Mouse (Mus musculus): Measurements from ENCODE around the gene Ak1. TPM values are rescaled to one million over a fixed set of nuclear protein-coding genes. Genes with fewer than 3 reads are reported as not detected.

Ak1 gene
- polyA plus RNA-seq, 1 experiment from 2014 or later: 18.6 TPM

DNA sequence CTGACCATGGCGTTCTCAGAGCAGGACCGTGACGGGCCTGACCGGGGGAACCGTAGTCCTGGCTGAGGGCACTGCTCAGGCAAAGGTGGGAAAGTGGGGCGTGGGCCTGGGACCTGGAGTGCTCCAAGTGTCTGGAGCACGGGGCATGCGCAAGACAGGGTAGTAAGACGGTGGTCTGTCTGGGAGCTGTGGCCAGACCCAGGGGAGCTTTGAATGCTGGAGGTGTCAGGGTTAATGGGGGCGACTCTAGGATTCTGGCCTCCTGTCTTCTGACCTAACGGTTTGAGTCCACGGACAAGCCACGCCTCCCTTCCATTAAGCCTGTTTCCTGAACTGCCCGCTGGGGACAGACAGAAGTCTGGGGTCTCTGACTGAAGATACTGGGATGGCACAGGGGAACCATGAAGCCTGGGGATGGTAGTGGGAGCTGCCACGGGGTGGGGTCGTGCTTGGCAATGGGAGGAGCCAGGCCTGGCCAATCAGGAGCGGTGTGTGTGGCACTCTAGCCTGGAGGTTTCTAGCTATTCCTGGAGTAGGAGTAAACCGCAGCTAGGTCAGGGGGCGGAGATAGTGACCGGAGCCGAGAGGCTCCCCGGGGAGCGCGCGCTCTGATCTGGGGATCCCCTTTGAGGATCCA is 13.3 kb upstream of the Ak1 start:
- Histone ChIP-seq H3K4me2 (ENCODE audit: low read depth, low read length) (peak overlapping the region; percentile 82), H3K36me3 (ENCODE audit: control insufficient read depth, insufficient read depth, low read length) (no peaks in the 10 kb centered on the region), H3K27ac (ENCODE audit: low read length) (peak overlapping the region; percentile 34), H3K9ac (ENCODE audit: low read depth, low read length) (peak overlapping the region; percentile 83), H3K4me1 (ENCODE audit: control insufficient read depth, insufficient read depth, low read length) (peaks cover 32% of the 10 kb centered on the region), H3K4me3 (ENCODE audit: low read length) (peak overlapping the region; percentile 80), H3K27me3 (replicated peaks; ENCODE audit: control insufficient read depth, insufficient read depth, low read length) (no peaks in the 10 kb centered on the region), H3K9me3 (ENCODE audit: control insufficient read depth, low read length) (peaks cover 3% of the 10 kb centered on the region; the same call in 1 of the 2 replicates)
- 5% methylated on average over 25 of the region's 25 CpGs for WGBS
- peak; percentile 43 for ATAC-seq

DNA sequence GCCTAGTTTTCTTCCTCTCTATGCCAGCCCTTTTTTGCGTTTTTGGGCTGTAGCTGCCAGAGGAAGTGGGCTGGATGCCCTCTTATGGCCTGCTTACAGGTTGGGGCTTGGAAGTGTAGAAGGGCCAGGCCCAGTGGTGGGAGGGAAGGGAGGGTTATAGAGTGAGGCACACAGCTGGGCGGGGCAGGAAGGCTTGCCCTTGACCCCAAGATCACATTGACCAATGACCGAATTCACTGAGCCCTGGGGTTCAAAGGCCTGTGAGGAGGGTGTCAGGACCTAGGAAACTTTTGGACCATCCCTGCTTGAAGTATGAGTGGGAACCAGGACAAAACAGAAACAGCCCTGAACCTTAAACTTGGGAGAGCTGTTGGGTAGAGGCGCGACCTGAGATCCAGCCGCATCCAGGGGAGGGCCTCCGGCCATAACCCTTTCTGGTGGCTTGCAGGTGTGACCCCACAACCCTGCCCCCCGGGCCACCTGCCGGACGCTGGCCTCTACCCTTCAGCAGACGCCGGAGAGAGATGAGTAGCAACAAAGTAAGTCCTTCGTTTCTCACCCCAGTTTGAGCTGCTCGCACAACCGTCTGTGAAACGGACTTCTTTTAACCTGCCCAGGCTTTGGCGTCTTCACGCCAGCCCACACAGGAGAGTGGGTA is 12.7 kb upstream of the Ak1 start:
- H3K9ac ChIP-seq (ENCODE audit: low read depth, low read length): peak overlapping the region; percentile 83; the same call in 1 of the 2 replicates
- ATAC-seq: peak; percentile 15; the same call in 1 of the 2 replicates
- peak overlapping the region; percentile 80 for H3K4me3 ChIP-seq (ENCODE audit: low read length)
- H3K4me2 ChIP-seq (ENCODE audit: low read depth, low read length): peak overlapping the region; percentile 82
- H3K4me1 ChIP-seq (ENCODE audit: control insufficient read depth, insufficient read depth, low read length): peaks cover 32% of the 10 kb centered on the region
- H3K9me3 ChIP-seq (ENCODE audit: control insufficient read depth, low read length): peaks cover 3% of the 10 kb centered on the region; the same call in 1 of the 2 replicates
- 47% methylated on average over 18 of the region's 18 CpGs for WGBS
- H3K36me3 ChIP-seq (ENCODE audit: control insufficient read depth, insufficient read depth, low read length): no peaks in the 10 kb centered on the region
- H3K27ac ChIP-seq (ENCODE audit: low read length): peak overlapping the region; percentile 34
- H3K27me3 ChIP-seq (replicated peaks; ENCODE audit: control insufficient read depth, insufficient read depth, low read length): no peaks in the 10 kb centered on the region

DNA sequence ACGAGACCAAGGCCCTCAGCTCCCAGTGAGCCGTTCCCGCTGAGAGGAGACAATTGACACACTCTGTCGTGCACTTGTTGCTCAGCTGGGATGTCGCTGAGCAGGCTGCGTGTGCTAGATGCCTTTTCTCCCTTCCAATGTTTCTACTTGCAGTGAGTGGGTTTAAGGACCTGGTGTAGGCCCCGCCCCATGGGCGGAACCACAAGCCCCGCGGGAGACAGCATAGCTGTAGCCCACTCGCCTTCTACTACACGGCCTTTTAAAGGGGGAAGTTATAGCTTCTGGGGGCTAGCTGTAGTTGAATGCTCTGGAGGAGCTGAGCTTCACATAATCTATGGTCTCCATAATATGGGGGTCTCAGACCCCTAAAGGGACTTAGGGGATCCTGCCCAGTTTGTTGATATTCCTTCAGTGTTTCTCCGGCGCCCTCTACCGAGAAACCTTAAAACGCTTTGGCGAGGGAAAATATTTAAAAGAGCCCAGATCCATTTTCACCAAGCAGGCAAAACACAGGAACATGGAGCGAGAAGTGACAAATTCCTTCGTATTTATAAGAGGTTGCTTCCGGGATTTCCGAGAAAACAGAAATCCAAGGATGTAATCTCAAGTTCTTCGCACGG is 10.8 kb upstream of the Ak1 start:
- Histone ChIP-seq H3K36me3 (ENCODE audit: control insufficient read depth, insufficient read depth, low read length) (no peaks in the 10 kb centered on the region), H3K9me3 (ENCODE audit: control insufficient read depth, low read length) (peaks cover 3% of the 10 kb centered on the region; the same call in 1 of the 2 replicates), H3K4me1 (ENCODE audit: control insufficient read depth, insufficient read depth, low read length) (peaks cover 32% of the 10 kb centered on the region), H3K27me3 (replicated peaks; ENCODE audit: control insufficient read depth, insufficient read depth, low read length) (no peaks in the 10 kb centered on the region), H3K4me3 (ENCODE audit: low read length) (peak overlapping the region; percentile 48), H3K9ac (ENCODE audit: low read depth, low read length) (peak overlapping the region; percentile 53; the same call in 1 of the 2 replicates), H3K4me2 (ENCODE audit: low read depth, low read length) (peak overlapping the region; percentile 59), H3K27ac (ENCODE audit: low read length) (no peak overlapping the region)
- no peak for ATAC-seq
- WGBS: 12% methylated on average over 23 of the region's 23 CpGs

DNA sequence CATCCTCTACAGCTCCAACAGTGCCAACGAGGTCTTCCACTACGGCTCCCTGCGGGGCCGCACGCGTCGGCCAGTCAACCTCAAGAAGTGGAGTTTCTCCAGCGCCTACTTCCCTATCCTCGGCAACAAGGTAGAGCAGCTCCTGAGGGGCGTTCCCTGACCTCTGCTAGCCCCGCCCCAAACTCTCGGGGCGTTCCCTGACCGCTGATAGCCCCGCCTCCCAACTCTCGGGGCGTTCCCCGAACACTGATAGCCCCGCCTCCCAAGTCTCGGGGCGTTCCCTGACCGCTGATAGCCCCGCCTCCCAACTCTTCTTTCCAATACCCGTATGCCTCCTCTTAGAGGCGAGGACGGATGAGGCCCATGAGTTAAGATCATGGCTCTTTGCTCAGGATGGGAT is 9.3 kb upstream of the Ak1 start:
- no peak overlapping the region for H3K27ac ChIP-seq (ENCODE audit: low read length)
- H3K4me2 ChIP-seq (ENCODE audit: low read depth, low read length): no peak overlapping the region
- no peak overlapping the region for H3K4me3 ChIP-seq (ENCODE audit: low read length)
- H3K9ac ChIP-seq (ENCODE audit: low read depth, low read length): no peak overlapping the region
- no peaks in the 10 kb centered on the region for H3K27me3 ChIP-seq (replicated peaks; ENCODE audit: control insufficient read depth, insufficient read depth, low read length)
- no peaks in the 10 kb centered on the region; the same call in 1 of the 2 replicates for H3K36me3 ChIP-seq (ENCODE audit: control insufficient read depth, insufficient read depth, low read length)
- no peak for ATAC-seq
- 67% methylated on average over 26 of the region's 26 CpGs for WGBS
- peaks cover 30% of the 10 kb centered on the region for H3K4me1 ChIP-seq (ENCODE audit: control insufficient read depth, insufficient read depth, low read length)
- H3K9me3 ChIP-seq (ENCODE audit: control insufficient read depth, low read length): no peaks in the 10 kb centered on the region

DNA sequence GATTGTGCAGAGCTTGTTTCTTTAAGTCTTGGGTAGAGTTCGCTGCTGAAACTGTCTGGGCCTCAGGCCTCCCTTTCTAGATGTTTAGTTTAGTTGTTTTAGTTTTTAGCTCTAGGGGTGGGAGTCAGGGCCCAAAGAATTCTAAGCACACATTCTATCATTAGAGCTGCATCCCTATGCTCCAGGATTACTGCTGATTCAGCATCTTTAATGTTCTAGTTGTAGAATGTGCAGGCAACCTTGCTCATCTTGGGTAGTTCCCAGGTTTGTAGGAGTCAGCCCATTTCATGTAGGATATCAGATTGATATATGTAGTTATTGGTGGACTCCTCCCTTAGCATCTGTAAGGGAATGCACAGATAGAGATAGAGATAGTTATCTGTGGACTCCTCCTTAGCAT is 4.4 kb upstream of the Ak1 start:
- Histone ChIP-seq H3K36me3 (ENCODE audit: control insufficient read depth, insufficient read depth, low read length) (peaks cover 6% of the 10 kb centered on the region; the same call in 1 of the 2 replicates), H3K9me3 (ENCODE audit: control insufficient read depth, low read length) (no peaks in the 10 kb centered on the region), H3K27ac (ENCODE audit: low read length) (no peak overlapping the region), H3K9ac (ENCODE audit: low read depth, low read length) (no peak overlapping the region), H3K4me2 (ENCODE audit: low read depth, low read length) (no peak overlapping the region), H3K27me3 (replicated peaks; ENCODE audit: control insufficient read depth, insufficient read depth, low read length) (no peaks in the 10 kb centered on the region), H3K4me1 (ENCODE audit: control insufficient read depth, insufficient read depth, low read length) (peaks cover 29% of the 10 kb centered on the region), H3K4me3 (ENCODE audit: low read length) (no peak overlapping the region)
- 97% methylated on average over 1 of the region's 1 CpGs for WGBS
- no peak for ATAC-seq

DNA sequence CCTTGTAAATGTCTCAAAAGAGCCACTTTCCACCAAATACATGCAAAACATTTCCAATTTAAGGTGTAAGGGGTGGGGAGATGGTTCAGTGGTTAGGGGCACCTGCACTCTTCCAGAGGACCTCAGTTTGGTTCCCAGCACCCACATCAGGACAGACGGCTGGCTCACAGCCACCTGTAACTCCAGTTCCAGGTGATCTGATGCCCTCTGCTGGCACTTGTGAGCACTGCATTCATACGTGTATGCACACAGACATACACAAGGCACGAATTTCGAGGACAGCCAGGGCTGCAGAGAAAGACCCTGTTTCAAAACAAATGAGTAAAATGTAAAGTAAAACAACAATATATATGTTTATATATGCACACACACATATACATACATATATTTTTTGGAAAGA is 4.0 kb upstream of the Ak1 start:
- Histone ChIP-seq H3K9ac (ENCODE audit: low read depth, low read length) (no peak overlapping the region), H3K4me3 (ENCODE audit: low read length) (no peak overlapping the region), H3K4me1 (ENCODE audit: control insufficient read depth, insufficient read depth, low read length) (peaks cover 29% of the 10 kb centered on the region), H3K4me2 (ENCODE audit: low read depth, low read length) (no peak overlapping the region), H3K27ac (ENCODE audit: low read length) (no peak overlapping the region), H3K36me3 (ENCODE audit: control insufficient read depth, insufficient read depth, low read length) (peaks cover 6% of the 10 kb centered on the region; the same call in 1 of the 2 replicates), H3K9me3 (ENCODE audit: control insufficient read depth, low read length) (no peaks in the 10 kb centered on the region), H3K27me3 (replicated peaks; ENCODE audit: control insufficient read depth, insufficient read depth, low read length) (no peaks in the 10 kb centered on the region)
- WGBS: 93% methylated on average over 4 of the region's 4 CpGs
- no peak for ATAC-seq

DNA sequence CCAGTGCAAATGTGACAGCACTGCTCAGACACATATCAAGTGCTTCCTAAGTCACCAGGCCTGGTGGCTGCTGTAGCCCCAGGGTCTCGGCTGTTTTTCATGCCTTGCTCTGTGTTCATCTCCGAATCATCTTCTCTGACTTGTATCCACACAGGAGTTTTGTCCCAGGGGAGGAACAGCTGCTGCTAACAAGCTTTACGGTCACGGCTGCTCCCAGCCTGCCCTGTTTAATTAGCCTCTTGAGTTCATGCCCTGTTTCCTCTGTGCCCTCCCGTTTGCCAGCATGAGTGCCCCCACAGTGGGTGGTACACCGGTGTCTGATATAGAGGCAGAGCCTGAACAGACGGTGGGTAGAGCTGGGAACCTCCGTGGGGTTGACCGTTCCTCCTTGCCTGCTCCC is 3.5 kb upstream of the Ak1 start:
- H3K36me3 ChIP-seq (ENCODE audit: control insufficient read depth, insufficient read depth, low read length): peaks cover 6% of the 10 kb centered on the region; the same call in 1 of the 2 replicates
- H3K4me2 ChIP-seq (ENCODE audit: low read depth, low read length): no peak overlapping the region
- H3K9me3 ChIP-seq (ENCODE audit: control insufficient read depth, low read length): no peaks in the 10 kb centered on the region
- no peak overlapping the region for H3K9ac ChIP-seq (ENCODE audit: low read depth, low read length)
- no peak overlapping the region for H3K4me3 ChIP-seq (ENCODE audit: low read length)
- 76% methylated on average over 9 of the region's 9 CpGs for WGBS
- H3K4me1 ChIP-seq (ENCODE audit: control insufficient read depth, insufficient read depth, low read length): peaks cover 29% of the 10 kb centered on the region
- ATAC-seq: no peak
- no peaks in the 10 kb centered on the region for H3K27me3 ChIP-seq (replicated peaks; ENCODE audit: control insufficient read depth, insufficient read depth, low read length)
- H3K27ac ChIP-seq (ENCODE audit: low read length): no peak overlapping the region

DNA sequence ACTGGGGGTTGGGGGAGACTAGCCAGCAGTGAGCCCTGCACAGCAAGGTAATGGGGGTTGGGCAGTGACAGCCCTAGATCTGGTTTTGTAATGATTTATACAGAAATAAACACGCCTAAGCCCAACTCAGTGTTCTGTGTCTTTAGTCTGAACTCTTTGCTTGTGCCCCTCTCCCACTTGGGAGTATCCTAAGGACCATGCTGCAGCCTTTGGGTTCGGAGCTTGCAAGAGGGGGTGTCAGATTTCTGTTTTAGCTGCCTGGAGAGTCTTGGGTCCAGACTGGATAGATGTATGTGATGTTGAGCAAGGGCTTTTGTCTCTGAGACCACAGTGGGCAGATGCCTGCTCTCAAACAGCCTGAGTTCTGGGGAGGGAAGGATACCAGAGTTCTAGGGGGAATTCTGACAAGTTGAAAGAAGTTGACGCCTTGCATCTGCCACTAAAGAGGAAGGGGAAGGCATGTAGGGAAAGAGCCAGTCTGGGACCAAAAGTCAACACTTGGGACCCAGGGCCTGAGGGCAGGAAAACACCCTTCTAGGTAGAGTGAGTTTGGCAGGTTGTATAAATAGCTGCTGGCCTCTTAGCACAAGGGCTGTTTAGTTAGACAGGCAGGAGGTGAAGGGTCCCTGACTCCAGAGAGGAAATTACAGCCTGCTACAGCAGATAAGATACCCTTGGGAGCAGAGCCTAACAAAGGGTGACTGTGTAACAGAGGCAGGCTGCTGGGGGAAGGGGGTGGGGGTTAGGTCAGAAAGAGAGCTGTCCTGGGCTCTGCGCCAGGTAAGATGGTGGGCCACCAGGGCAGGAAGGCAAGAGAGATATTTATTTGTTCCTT is 659 bp upstream of the Ak1 start:
- H3K9me3 ChIP-seq (ENCODE audit: control insufficient read depth, low read length): no peaks in the 10 kb centered on the region
- no peaks in the 10 kb centered on the region for H3K27me3 ChIP-seq (replicated peaks; ENCODE audit: control insufficient read depth, insufficient read depth, low read length)
- 13% methylated on average over 4 of the region's 4 CpGs for WGBS
- H3K4me3 ChIP-seq (ENCODE audit: low read length): no peak overlapping the region
- H3K9ac ChIP-seq (ENCODE audit: low read depth, low read length): peak overlapping the region; percentile 48
- ATAC-seq: peak; percentile 88
- H3K4me2 ChIP-seq (ENCODE audit: low read depth, low read length): peak overlapping the region; percentile 2; the same call in 1 of the 2 replicates
- H3K36me3 ChIP-seq (ENCODE audit: control insufficient read depth, insufficient read depth, low read length): peaks cover 6% of the 10 kb centered on the region; the same call in 1 of the 2 replicates
- H3K27ac ChIP-seq (ENCODE audit: low read length): peak overlapping the region; percentile 85
- H3K4me1 ChIP-seq (ENCODE audit: control insufficient read depth, insufficient read depth, low read length): peaks cover 45% of the 10 kb centered on the region

Data from intestine, embryonic 16.5 days (tissue).